Mouse (Mus musculus) lung, embryonic 15.5 days (tissue): ENCODE measurements around the gene Lmx1b. TPM values are rescaled to one million over a fixed set of nuclear protein-coding genes. Genes with fewer than 3 reads are reported as not detected.

ENCODE experiments used
- ATAC-seq: fragments of 200-750 bp; cut with Nextera tagmentation; 2 replicates; pipeline ENCODE4 v1.8.0; 2017; ENCODE audit warnings: moderate number of reproducible peaks, borderline replicate concordance; ENCODE audit not compliant: low FRiP score, low TSS enrichment; ENCODE audit errors: extremely low read depth
- H3K27ac ChIP-seq: fragments of 300-500 bp; sonication (generic); 2 replicates; pipeline ENCODE4 v1.5.1; 2015; ENCODE audit warnings: moderate library complexity, mild to moderate bottlenecking, inconsistent platforms
- H3K27me3 ChIP-seq: fragments of 300-500 bp; sonication (generic); 2 replicates; pipeline ENCODE4 v1.6.1; 2015; ENCODE audit warnings: inconsistent platforms
- H3K36me3 ChIP-seq: fragments of 300-500 bp; sonication (generic); 2 replicates; pipeline ENCODE4 v1.6.1; 2015; ENCODE audit warnings: inconsistent platforms
- H3K4me1 ChIP-seq: fragments of 300-500 bp; sonication (generic); 2 replicates; pipeline ENCODE4 v1.6.1; 2015; ENCODE audit warnings: inconsistent platforms
- H3K4me2 ChIP-seq: fragments of 300-500 bp; sonication (generic); 2 replicates; pipeline ENCODE4 v1.6.1; 2015; ENCODE audit warnings: inconsistent platforms, mild to moderate bottlenecking, moderate library complexity
- H3K4me3 ChIP-seq: fragments of 300-500 bp; sonication (generic); 2 replicates; pipeline ENCODE4 v1.5.1; 2015; ENCODE audit warnings: mild to moderate bottlenecking, inconsistent platforms
- H3K9ac ChIP-seq: fragments of 300-500 bp; sonication (generic); 2 replicates; pipeline ENCODE4 v1.6.1; 2015; ENCODE audit warnings: inconsistent platforms
- H3K9me3 ChIP-seq: fragments of 300-500 bp; sonication (generic); 2 replicates; pipeline ENCODE4 v1.6.1; 2016; ENCODE audit warnings: inconsistent platforms
- WGBS: fragments of 180-500 bp; shearing (Covaris S2); methylation state at CpG from one replicate; pipeline ENCODE4 v1.1.7; 2015; 5-methylcytosine and 5-hydroxymethylcytosine counted together
- polyA plus RNA-seq: library from polyadenylated mRNA; unstranded; fragments of >200 nt; fragmentation: Nextera tagmentation; extraction: Ambion mirVana; gene quantifications from 2 replicates; pipeline ENCODE4 v1.2.1, GENCODE M21; 2015

Lmx1b gene
- polyA plus RNA-seq, 1 experiment from 2014 or later = 0.09 TPM

DNA sequence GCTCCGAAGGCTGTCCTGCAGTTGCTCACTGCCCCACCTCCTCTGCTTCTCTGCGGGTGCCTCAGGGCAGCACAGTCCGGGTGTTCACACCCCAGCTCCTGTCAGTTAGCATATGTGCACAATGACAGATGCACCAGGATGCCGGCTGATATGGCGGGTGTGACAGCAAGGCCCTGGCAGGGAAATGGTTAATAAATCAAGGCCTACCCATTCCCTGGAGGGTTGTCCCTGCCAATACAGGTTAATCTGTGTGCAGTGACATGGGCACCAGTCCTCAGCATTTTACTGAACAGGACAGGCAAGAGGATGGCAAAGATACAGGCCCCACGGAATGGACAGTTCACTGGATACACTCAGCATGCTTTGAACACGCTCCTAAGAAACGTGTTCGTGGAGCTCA, 51.0 kb downstream of the Lmx1b start:
- Histone ChIP-seq H3K27ac (no peak overlapping the region), H3K4me2 (no peak overlapping the region), H3K36me3 (no peaks in the 10 kb centered on the region), H3K27me3 (peaks cover 16% of the 10 kb centered on the region), H3K4me1 (peaks cover 26% of the 10 kb centered on the region), H3K9ac (no peak overlapping the region), H3K9me3 (no peaks in the 10 kb centered on the region), H3K4me3 (no peak overlapping the region)
- 63% methylated on average over 9 of the region's 9 CpGs for WGBS
- no peak for ATAC-seq

GRCm38 (mm10) chr2:33584937-33585910, 55.1 kb downstream of the Lmx1b start:
- H3K9ac ChIP-seq = no peak overlapping the region
- peaks cover 33% of the 10 kb centered on the region for H3K4me1 ChIP-seq
- no peak for ATAC-seq
- no peak overlapping the region for H3K4me3 ChIP-seq
- WGBS = 24% methylated on average over 29 of the region's 29 CpGs
- peaks cover 56% of the 10 kb centered on the region for H3K27me3 ChIP-seq
- no peak overlapping the region; the same call in 1 of the 2 replicates for H3K4me2 ChIP-seq
- H3K36me3 ChIP-seq = no peaks in the 10 kb centered on the region
- no peaks in the 10 kb centered on the region for H3K9me3 ChIP-seq
- H3K27ac ChIP-seq = no peak overlapping the region

DNA sequence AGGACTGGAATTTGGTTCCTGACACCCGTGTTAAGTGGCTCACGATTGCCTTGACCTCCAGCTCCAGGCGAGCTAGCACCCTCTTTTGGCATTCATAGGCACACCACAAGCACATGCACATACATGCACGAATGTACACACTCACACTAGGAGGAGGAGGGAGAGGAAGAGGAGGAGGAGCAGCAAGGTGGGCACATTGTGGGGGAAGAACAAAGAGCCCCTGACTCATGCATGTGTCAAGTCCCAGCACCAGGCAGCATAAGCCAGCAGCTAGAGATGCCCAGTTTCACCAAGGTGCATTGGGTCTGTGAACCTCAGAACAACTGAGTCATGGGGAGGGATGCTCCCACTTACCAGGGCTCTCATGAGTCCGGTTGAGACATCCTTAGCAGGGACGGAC, 56.5 kb downstream of the Lmx1b start:
- Histone ChIP-seq H3K4me3 (no peak overlapping the region), H3K27me3 (peaks cover 69% of the 10 kb centered on the region), H3K4me1 (peaks cover 33% of the 10 kb centered on the region), H3K9me3 (no peaks in the 10 kb centered on the region), H3K4me2 (no peak overlapping the region), H3K9ac (no peak overlapping the region), H3K27ac (no peak overlapping the region), H3K36me3 (no peaks in the 10 kb centered on the region)
- 24% methylated on average over 6 of the region's 6 CpGs for WGBS
- ATAC-seq = no peak

DNA sequence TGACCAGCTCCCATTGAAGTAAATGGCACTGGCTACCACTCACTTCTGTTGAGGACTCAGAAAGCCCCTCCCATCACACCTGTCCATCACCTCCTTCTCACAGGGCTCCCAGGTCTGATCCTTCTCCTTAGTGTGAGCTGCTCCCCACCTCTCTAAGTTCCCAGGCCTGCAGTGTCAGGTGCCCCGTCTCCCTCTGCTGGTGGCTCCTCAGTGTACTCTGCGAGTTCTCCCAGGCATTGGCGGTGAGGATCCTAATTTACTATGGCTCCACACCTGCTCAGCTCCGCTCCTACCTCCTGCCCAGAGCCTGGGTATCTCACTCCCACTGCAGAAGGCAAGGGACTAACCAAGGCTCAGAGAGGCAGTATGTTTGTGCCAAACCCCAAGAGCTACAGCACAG, 57.0 kb downstream of the Lmx1b start:
- H3K9me3 ChIP-seq = no peaks in the 10 kb centered on the region
- WGBS = 12% methylated on average over 4 of the region's 4 CpGs
- H3K27me3 ChIP-seq = peaks cover 74% of the 10 kb centered on the region
- no peak overlapping the region for H3K9ac ChIP-seq
- H3K4me3 ChIP-seq = no peak overlapping the region
- no peak overlapping the region for H3K27ac ChIP-seq
- no peak overlapping the region for H3K4me2 ChIP-seq
- ATAC-seq = no peak
- peaks cover 33% of the 10 kb centered on the region for H3K4me1 ChIP-seq
- no peaks in the 10 kb centered on the region for H3K36me3 ChIP-seq

DNA sequence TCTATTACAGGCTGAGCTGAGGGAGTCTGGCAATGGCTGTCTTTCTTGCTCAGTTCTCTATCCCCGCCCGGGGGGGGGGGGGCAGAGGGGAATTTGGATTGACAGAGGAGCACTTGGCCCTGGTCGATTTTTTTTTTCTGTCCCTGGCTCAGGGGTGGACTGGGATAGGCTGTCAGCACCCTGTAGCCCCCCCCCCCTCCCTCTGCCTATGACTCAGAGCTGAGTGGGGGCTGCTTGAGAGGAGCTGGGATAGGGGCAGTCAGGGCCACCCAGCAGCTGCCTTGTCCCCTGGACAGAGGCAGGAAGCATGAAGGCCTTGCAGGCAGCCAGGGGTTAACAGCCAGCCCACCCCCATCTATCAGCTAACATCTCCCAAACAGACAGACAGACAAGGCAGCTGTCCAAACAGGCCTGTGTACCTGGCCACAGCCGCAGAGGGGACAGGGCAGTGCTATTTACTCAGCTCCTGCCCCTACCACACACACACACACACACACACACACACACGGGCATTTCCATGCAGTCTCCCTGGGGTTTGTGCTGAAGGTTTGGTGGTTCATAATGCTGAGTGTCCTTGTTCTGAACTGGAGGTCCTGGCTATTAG, 57.8 kb downstream of the Lmx1b start:
- peaks cover 80% of the 10 kb centered on the region for H3K27me3 ChIP-seq
- WGBS = 13% methylated on average over 4 of the region's 5 CpGs
- ATAC-seq = no peak

DNA sequence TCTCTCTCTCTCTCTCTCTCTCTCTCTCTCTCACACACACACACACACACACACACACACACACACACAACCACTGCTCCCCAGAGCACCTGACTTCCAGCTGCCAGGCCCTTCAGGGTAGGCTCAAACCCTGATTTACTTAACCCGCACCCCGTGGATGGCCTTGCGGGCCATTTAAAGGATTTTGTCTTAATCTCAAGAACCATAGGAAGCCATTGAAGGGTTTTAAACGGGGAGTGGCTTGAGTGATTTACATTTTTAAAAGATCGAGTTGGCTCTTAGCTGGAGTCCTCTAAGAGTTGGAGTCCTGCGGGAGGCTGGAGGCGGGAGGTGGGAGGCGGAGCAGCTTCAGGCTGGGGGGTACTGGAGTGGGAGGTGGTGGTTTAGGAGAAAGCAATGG, 58.4 kb downstream of the Lmx1b start:
- Histone ChIP-seq H3K27ac (no peak overlapping the region), H3K9ac (no peak overlapping the region), H3K36me3 (no peaks in the 10 kb centered on the region), H3K4me1 (peaks cover 33% of the 10 kb centered on the region), H3K4me3 (no peak overlapping the region), H3K4me2 (no peak overlapping the region), H3K27me3 (peaks cover 87% of the 10 kb centered on the region), H3K9me3 (no peaks in the 10 kb centered on the region)
- no peak for ATAC-seq
- 13% methylated on average over 8 of the region's 8 CpGs for WGBS

More for the DNA sequence above, 57.8 kb downstream of the Lmx1b start:
- Histone ChIP-seq H3K36me3 (no peaks in the 10 kb centered on the region), H3K9ac (no peak overlapping the region), H3K4me3 (no peak overlapping the region), H3K27ac (no peak overlapping the region), H3K9me3 (no peaks in the 10 kb centered on the region), H3K4me1 (peaks cover 33% of the 10 kb centered on the region), H3K4me2 (no peak overlapping the region)

- Histone ChIP-seq H3K9me3 (no peaks in the 10 kb centered on the region), H3K36me3 (no peaks in the 10 kb centered on the region), H3K9ac (no peak overlapping the region), H3K4me3 (no peak overlapping the region), H3K27ac (no peak overlapping the region), H3K4me1 (peaks cover 33% of the 10 kb centered on the region), H3K27me3 (peaks cover 87% of the 10 kb centered on the region), H3K4me2 (peak overlapping the region; percentile 45)
- 0% methylated on average over 6 of the region's 6 CpGs for WGBS
- ATAC-seq = no peak
These were observed 58.9 kb downstream of the Lmx1b start for GRCm38 (mm10) chr2:33581449-33581777.

GRCm38 (mm10) chr2:33580697-33581448, 59.4 kb downstream of the Lmx1b start:
- Histone ChIP-seq H3K27ac (no peak overlapping the region), H3K27me3 (peaks cover 85% of the 10 kb centered on the region), H3K9me3 (no peaks in the 10 kb centered on the region), H3K4me1 (peaks cover 33% of the 10 kb centered on the region), H3K4me2 (peak overlapping the region; percentile 45), H3K4me3 (peak overlapping the region; percentile 15; the same call in 1 of the 2 replicates), H3K36me3 (no peaks in the 10 kb centered on the region), H3K9ac (peak overlapping the region; percentile 22; the same call in 1 of the 2 replicates)
- ATAC-seq = no peak
- whole genome bisulfite sequencing = 1% methylated on average over 34 of the region's 34 CpGs

- no peak overlapping the region for H3K4me2 ChIP-seq
- WGBS = 32% methylated on average over 13 of the region's 13 CpGs
- no peak for ATAC-seq
- no peaks in the 10 kb centered on the region for H3K4me1 ChIP-seq
- H3K9ac ChIP-seq = no peak overlapping the region
- no peak overlapping the region for H3K27ac ChIP-seq
- no peak overlapping the region for H3K4me3 ChIP-seq
- no peaks in the 10 kb centered on the region for H3K36me3 ChIP-seq
- peaks cover 77% of the 10 kb centered on the region for H3K27me3 ChIP-seq
- no peaks in the 10 kb centered on the region for H3K9me3 ChIP-seq
These were observed 64.9 kb downstream of the Lmx1b start for GRCm38 (mm10) chr2:33575406-33575805.

DNA sequence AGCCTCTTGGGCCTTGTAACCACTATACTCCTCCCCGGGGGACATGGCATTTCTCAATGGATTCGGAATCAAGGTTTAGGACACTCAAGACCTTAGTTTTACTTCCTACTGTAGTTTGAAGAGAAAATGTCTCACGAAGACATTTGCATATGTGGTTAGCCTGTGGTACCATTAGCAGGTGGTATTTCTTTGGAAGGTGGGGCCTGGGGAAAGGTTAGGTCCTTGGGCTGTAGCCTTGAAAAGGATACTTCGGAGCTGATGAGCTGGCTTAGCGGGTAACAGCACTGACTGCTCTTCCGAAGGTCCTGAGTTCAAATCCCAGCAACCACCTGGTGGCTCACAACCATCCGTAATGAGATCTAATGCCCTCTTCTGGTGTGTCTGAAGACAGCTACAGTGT, 67.2 kb downstream of the Lmx1b start:
- no peak overlapping the region for H3K4me3 ChIP-seq
- no peaks in the 10 kb centered on the region for H3K9me3 ChIP-seq
- H3K4me2 ChIP-seq = no peak overlapping the region
- H3K27ac ChIP-seq = no peak overlapping the region
- no peak overlapping the region for H3K9ac ChIP-seq
- peaks cover 75% of the 10 kb centered on the region for H3K27me3 ChIP-seq
- no peaks in the 10 kb centered on the region for H3K4me1 ChIP-seq
- 86% methylated on average over 7 of the region's 7 CpGs for WGBS
- no peaks in the 10 kb centered on the region for H3K36me3 ChIP-seq
- ATAC-seq = no peak

- ATAC-seq = no peak
- Histone ChIP-seq H3K4me2 (no peak overlapping the region), H3K9ac (no peak overlapping the region), H3K4me1 (peaks cover 1% of the 10 kb centered on the region; the same call in 1 of the 2 replicates), H3K27ac (no peak overlapping the region), H3K36me3 (no peaks in the 10 kb centered on the region), H3K4me3 (no peak overlapping the region), H3K27me3 (peaks cover 63% of the 10 kb centered on the region), H3K9me3 (no peaks in the 10 kb centered on the region)
- 32% methylated on average over 16 of the region's 16 CpGs for WGBS
These were observed 69.0 kb downstream of the Lmx1b start for GRCm38 (mm10) chr2:33571219-33571824.
